Mouse (Mus musculus) stomach, postnatal 0 days (tissue): ENCODE measurements around the gene Tspan4.

Experiments used
- CTCF ChIP-seq: IDR thresholded peaks from 2 replicates; pipeline ENCODE4 v1.5.1; 2016; ENCODE audit warnings: antibody characterized with exemption, low read depth, mild to moderate bottlenecking, moderate library complexity
- EP300 ChIP-seq: optimal IDR thresholded peaks from 2 replicates; pipeline ENCODE3; 2016; ENCODE audit warnings: antibody characterized with exemption

- TF ChIP-seq CTCF (no peak), EP300 (no peak)
These were observed 49.2 kb downstream of the Tspan4 start for GRCm38 (mm10) chr7:141524271-141524670.
